Mouse (Mus musculus): ENCODE data around the gene Gm5662.
"Not testable (repeated sequence)": the region's sequence is repeated elsewhere in the genome, so short reads cannot be mapped to it uniquely, and the experiment has no call there.

Gene Gm5662

GRCm38 (mm10) chr12:88274400-88274799 is at the start of gene Gm5662:
TSS of gene Gm5662 (minus strand) at chr12:88274500.
- DNase-seq (ENCODE audit: low spot score in 2 of 2): not testable (repeated sequence)

GRCm38 (mm10) chr12:88323926-88324325 is 49.6 kb upstream of the Gm5662 start, which contains the start of gene Gm5039:
TSS of gene Gm5039 (minus strand) at chr12:88324026.
- DNase-seq (ENCODE audit: low spot score in 2 of 2): not testable (repeated sequence)

GRCm38 (mm10) chr12:88314556-88314955 is 40.3 kb upstream of the Gm5662 start:
- no peak for DNase-seq (ENCODE audit: low spot score in 2 of 2)

- DNase-seq (ENCODE audit: low spot score in 2 of 2): not testable (repeated sequence)
These were observed 22.9 kb upstream of the Gm5662 start for GRCm38 (mm10) chr12:88297171-88297570.

- not testable (repeated sequence) for DNase-seq (ENCODE audit: low spot score in 2 of 2)
These were observed 18.8 kb upstream of the Gm5662 start for GRCm38 (mm10) chr12:88293082-88293481.

- not testable (repeated sequence) for DNase-seq (ENCODE audit: low spot score in 2 of 2)
These were observed 10.9 kb upstream of the Gm5662 start for GRCm38 (mm10) chr12:88285224-88285623.

- no peak for DNase-seq (ENCODE audit: low spot score in 2 of 2)
These were observed 17.1 kb downstream of the Gm5662 start for GRCm38 (mm10) chr12:88257241-88257640.

GRCm38 (mm10) chr12:88255917-88256316 is 18.4 kb downstream of the Gm5662 start:
- not testable (repeated sequence) for DNase-seq (ENCODE audit: low spot score in 2 of 2)

GRCm38 (mm10) chr12:88250000-88250399 is 24.3 kb downstream of the Gm5662 start, which contains the start of gene Gm8332:
TSS of gene Gm8332 (minus strand) at chr12:88250100.
- DNase-seq (ENCODE audit: low spot score in 2 of 2): not testable (repeated sequence)

- DNase-seq (ENCODE audit: low spot score in 2 of 2): not testable (repeated sequence)
These were observed 28.5 kb downstream of the Gm5662 start for GRCm38 (mm10) chr12:88245786-88246185.

- not testable (repeated sequence) for DNase-seq (ENCODE audit: low spot score in 2 of 2)
These were observed 31.4 kb downstream of the Gm5662 start for GRCm38 (mm10) chr12:88242940-88243339.
